Mouse (Mus musculus) cerebellum, adult 11-12 months (tissue): ENCODE results near the gene Xirp1.

Experiments
- DNase-seq: peaks from one replicate; pipeline ENCODE4 v3.0.0; 2022

Gene Xirp1

DNA sequence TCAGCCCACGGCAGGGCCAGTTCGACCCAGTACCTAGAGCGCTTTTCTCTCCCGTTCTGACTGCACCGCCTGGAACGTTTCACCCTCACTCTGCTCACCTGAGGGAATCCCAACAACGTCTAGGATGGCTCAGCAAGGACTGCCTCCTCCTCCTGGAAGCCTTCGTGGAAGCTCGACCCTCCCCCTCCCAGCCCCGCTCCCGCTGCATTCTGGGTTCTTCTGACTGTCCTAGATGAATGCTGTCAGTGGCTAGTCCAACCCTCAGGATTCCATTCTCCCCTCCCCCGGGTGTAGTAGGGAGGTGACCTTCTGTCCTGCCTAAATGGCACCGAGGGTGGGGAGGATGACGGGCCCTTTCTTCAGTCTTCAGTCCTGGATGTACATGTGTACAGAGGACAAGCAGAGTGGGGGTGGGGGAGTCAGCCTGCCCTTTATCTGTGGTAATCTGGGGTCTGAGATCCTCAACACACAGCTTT lies 38.8 kb downstream of the Xirp1 start, which contains the start of gene Csrnp1:
Gene Csrnp1 (minus strand): TSS at position 123 of the 476 bp plus-strand sequence.
- DNase-seq = peak; percentile 65

DNA sequence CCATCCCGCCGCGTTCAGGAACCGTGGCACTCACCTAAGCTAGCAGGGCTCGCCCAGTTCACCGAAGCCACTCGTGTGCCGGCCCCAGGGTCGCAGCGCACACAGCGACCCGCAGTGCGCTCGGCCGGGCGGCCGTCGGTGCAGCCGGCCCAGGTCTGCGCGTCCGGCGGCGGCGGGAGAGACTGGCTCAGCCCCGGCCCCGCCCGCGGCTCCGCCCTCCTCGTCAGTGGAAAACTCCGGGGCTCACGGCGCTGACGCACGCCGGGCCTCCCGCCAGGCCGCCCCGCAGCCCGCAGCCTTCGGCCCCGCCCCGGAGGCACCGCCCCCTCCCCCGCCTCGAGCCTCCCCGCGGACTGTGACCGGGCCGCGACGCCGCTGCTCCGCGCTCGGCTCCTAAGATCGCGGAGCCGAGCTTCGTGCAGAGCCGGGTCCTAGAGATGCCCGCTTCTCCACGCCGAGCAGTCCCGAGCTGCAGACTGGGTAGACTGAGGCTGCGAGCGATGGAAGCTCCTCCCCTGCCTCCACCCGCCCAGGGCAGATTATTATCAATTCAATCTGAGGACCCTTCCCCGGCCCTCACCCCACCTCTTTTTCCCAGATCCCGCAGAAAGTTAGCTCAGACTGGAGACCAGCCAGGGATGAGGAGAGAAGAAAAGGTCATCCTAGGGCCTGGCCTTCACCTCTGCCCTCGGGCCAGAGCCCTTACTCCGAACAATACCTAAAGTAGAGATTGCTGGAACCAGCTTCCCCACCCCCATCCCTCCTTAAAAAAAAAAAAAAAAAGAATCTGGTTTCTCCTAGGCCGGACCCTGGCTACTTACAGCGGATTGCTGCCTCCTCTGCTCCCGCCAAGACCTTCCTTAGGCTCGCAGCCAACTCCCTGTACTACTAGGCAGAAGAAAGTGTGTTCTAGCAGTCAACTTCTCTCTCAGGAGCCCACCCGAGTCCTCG lies 39.5 kb downstream of the Xirp1 start:
- DNase-seq = peak; percentile 84

DNA sequence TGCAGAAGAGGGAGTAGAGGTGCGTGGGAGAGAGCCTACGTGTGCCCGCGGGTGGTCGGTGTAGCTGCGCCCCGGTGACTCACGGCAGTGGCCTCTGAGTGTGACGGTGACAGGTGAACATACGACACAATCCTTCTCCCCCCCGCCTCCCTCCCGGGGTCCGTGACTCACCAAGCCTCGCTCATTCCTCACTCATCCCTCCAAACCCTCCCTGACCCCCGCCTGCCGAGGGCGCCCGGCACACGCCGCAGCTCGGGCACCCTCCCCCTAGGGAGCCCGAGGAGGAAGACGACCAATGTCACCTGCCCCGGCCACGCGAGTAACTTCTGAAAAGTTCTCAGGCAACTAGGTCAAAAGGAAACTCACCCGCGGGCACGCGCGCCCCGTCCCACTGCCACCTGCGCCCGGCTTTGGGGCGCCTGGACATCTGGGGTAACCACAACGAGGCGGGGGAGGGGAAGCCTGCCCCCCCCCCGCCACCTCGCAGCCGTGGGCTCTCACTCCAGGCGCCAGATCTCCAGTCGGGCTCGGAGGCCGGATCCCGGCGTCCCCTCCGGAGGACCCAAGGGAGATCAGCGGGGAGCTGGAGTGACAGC lies 40.3 kb downstream of the Xirp1 start:
- DNase-seq = peak; percentile 70

DNA sequence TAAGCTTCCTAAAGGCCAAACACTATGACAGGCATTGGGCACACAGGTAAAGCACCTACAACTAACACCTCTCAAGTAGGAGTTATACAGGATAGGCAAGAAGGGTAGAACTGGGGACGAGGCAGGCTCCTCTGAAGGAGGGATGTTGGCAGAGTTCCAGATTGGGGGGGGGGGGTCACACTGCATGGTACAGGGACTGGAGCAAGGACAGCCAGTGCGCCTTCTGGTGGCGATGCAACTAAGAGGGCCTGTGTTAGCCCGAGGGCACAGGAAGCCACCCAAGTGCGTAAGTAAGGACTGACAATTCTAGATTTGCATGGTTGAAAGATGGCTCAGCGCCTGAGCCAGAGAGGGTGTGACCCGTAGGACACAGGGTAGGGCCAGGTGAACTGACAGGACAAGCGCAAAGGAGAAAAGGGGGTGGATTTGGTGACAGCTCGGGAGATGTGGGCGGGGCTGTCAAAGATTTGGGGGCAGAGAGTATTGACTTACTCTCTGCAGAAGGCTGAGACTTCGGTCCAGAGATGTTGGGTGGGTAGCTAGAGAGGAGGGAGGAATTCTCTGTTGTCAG lies 41.1 kb downstream of the Xirp1 start:
- DNase-seq = peak; percentile 74

DNA sequence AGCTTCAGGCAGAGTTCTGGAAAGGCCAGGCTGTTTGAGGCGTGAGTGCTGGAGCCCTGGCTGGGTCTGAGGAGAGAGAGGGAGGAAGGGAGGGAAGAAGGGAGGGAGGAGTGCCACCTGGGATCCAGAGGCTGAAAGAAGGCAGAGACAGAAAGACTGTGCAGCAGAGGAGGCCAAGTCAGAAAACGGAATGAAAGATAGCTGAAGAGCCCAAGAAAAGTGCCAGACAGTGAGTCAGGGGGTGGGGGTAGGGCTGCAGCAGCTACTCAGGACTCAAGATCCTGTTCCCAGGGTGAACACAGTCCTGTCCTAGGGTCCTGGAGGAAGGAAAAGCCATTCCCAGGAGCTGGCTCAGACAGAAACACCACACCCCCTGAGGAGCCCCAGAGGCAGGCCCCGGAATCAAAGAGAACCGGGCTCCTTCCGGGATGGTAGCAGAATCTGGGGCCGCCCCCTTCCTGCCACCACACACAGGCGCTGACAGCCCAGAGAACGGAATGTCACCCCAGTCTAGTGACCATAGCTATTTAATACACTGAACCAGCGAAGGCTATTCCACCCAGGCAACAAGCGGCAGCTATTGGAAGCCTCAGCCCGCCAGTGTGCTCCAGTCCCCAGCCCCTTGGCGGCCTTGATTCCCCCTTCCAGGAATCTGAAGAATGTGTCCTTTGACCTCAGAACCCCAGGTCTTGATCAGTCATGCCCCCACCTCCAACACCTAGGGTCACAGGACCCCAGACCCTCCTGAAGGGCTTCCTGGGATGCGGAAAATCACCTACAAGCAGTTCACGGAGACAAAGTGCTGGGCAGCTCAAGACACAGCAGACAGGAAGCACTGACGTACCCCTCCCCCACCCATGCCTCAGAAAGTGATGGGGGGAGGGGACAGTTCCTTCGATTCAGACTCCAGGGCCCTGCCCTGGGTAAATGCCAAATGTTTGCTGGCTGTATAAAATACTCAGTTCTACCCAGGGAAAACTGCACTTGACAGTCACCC lies 41.9 kb downstream of the Xirp1 start:
- DNase-seq = peak; percentile 58

DNA sequence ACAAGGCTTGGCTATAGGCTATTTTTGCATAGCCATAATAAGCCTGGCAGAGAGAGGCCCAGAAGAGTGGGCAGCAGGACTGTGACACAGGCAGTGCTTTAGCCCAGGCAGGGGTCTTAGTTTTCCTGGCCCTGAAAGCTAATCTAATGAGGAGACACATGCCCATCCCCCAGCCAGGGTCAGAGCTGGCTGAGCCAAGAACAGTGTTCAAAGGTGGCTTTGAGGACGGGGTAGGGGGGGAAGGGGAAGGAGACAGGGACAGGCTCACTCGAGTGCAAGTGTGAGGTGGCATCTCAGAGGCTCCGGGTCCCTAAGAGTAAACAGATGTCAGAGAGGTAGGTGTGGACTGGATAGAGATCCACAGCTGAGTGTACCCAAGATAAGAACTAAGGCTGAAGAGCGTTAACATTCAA lies 42.6 kb downstream of the Xirp1 start:
- DNase-seq = peak; percentile 44

DNA sequence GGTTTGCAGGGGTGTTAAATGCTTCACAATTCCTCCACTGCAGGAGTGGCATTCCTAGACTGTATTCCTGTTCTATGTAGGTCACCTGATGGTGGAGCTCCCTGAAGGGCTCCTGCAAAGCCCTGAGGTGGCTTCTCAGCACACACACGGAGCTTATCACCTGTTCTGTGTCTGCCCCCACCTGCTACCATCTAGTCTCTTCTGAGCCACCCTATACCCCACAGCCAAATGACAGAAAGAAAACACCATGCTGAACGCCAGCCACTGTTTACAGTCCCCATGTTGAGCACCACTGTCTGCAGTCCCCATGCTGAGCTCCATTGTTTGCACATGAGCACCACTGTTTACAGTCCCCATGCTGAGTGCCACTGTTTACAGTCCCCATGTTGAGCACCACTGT lies 43.6 kb downstream of the Xirp1 start:
- DNase-seq = peak; percentile 49

DNA sequence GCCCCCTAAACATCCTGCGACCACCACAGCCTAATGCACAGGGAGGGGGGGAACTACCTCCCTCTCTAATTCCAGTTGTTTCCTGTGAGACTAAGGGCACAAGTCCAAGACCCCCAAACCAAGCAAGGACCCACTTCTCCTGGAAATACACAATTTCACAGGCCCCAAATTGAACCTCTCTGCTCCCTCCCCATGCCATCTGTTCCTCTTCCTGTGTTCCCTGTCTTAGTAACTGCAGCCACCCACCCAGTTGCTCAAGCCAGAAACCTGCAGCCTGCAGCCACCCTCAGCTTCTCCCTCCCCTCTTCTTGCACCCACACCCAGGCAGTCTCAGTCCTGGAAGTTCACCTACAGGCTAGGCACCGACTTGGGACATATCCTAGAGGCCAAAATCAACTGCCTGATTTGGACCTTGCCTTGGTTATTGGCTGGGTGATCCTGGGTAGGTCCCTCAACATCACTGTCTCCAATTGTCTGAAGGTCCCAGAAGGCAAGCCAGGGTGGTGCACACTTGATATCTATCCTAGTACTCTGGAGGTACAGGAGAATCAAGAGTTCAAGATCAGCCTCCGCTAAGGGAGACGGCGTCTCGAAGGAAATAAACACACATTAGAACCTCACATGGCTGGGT lies 44.5 kb downstream of the Xirp1 start:
- DNase-seq = peak; percentile 64

DNA sequence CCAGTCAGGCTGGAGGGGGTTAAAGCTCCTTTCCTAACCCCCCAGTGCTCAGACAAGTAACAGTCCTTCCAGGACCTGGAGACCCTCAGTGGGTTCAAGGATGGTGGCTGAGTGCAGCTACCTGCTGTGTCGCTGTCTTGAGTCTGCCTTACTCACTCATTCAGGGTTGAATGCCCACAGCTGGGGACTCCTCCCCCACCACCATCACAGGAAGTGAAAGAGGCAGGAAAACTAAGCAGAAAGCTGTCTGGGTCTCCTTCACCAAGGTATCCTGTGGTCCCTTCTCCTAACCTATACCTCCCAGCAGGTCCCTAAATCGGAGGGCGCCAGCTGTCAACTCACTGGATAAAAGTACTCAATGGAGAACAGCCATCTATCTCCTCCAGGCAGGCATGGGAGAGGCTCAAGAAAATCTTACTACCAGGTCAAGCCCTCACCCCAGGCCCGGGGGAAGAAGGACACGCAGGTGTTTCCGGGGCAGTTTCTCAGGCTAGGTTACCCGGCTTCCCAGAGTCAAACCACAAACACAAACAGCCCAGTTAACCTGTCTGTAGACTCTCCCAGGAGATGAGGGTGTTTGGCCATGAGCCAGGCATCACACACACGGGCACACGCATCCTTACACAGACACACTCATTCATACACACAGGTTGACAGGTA lies 45.1 kb downstream of the Xirp1 start:
- peak; percentile 53 for DNase-seq

DNA sequence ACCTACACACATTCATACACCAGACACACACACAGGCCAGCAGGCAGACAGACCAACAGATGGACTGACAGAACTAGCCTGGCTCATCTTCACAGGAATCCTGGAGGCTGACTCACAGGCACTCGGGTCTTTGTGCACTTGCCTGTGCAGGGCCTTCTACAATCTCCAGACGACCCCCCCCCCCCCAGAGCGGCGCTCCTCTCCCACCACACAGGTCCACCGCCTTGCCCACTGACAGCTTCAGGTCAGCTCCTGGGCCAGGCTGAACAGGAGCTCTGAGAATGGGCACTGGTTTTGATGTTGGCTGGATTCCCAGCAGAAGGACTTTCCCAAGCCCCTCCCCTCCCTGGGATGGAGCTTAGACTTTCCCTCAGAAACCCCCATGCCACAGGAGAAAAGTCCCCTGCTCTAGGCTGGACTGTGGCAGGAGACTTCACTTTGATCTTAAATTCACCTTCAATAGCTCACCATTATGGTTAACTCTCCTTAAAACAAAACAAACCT lies 45.8 kb downstream of the Xirp1 start:
- DNase-seq = peak; percentile 45

DNA sequence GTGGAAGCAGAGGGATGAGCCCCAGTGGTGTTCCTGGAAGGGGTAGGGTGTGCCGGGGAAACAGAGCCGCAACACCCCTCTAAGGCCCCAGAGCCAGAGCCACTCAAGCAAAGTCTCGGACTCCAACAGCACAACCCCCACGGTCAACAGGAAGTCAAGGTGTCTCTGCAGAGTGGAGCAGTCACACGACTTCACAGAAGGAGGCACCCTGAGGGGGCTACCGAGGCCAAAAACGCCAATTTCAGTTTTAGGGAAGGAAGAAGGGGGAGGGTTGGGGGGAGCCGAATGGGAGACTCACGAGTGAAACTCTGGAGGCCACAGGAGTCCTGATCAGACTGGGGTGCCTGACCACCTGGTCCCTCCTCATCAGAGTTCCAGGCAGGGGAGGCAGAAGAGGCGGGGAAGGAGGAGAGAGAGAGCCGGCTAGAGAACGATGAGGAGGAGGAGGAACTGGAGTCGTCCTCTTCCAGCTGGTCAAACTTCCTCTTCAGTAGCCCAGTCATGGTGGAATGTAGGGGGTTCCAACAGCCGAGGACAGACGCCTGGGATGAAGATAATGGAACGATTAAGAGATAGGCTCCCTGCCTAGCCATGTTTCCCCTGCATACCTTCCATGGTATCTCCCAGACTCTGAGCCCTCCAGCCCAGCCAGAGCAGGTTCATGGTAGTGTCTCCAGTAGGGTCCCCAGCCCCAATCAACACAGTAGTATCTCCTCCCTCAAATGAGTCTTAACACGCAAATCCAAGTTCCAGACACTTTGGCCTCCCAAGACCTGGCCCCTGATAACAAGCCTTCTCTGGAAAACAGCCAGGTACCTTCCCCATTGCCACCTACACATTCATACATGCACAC lies 46.5 kb downstream of the Xirp1 start:
- DNase-seq = no peak

DNA sequence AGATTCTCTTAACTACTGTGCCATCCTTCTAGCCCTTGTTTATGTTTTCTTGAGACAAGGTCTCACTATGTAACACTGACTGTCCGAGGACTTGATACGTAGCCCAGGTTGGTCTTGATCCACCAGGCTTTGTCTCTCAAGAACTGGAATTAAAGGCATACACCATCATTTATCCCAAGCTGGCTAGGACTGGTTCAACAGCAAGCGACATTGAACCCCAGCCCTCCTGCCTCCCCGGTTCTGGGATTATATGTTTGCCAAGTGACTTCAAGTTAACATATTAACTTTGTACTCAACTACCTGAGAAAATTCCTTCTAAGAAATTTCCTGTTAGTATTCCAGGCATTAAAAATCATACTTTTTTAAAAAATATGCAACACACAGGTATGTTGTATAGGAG lies 48.1 kb downstream of the Xirp1 start:
- DNase-seq = no peak

DNA sequence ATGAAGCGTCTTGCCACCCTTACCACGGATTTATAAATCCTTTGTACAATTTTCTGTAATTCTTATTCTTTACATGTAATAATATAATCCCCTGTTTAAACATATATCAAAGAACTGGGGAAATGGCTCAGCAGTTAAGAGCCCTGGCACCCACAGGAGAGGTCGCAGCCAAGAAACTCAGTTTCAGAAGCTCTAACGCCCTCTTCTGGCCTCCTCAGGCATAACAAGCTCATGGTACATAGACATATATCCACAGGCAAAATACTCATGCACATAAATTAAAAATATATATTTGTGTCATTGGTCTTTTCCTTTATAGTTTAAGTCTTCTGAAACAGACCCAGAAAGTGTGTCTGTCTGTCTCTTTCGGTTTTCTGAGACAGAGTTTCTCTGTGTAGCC lies 48.8 kb downstream of the Xirp1 start:
- DNase-seq = no peak

DNA sequence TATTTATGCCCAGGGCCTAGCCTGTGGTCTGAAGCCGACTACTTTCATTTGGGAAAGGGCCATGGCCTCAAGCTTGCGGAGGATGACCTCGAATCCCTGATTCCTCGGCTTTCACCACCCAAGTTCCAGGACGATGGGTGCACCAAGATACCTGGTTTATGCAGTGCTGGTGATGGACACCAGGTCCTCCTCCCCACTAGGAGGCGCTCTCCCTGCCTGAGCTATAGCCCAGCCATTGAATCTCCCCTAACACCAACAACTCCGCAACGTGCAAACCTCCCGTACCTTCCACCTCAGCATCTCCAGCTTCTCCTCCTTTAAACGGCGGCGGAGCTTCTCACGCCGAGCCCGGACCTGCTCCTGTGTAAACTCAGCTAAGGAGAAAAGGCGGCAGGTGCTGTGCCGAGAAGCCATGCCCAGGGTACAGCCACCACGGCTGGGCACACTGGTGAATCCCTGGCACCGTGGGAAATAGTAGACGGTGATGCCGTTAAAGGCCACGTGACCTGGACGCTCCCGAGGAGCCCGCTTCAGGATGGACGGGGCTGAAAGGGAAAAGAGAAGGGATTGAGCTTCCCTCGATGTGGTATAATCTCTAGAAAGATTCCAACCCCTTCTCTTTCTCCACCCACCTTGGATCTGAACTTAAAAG lies 49.4 kb downstream of the Xirp1 start:
- peak; percentile 51 for DNase-seq

DNA sequence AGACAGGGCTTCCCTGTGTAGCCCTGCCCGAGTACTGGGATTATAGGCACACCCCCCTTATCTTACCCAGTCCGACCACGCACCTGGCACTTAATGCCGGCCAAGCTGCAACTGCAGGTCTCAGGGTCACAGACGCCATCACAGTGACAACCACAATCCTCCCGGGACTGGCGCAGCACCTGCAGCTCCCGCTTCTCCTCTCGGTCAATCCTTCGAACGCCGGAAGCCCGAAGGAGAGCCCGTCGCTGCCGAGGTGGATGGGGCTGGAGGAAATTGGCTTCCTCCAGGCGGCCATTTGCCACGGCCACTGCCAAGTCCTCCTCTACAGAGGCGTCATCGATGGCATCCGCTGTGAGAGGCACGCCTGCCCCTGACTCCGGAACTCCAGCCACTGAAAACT lies 50.1 kb downstream of the Xirp1 start:
- peak; percentile 41 for DNase-seq

DNA sequence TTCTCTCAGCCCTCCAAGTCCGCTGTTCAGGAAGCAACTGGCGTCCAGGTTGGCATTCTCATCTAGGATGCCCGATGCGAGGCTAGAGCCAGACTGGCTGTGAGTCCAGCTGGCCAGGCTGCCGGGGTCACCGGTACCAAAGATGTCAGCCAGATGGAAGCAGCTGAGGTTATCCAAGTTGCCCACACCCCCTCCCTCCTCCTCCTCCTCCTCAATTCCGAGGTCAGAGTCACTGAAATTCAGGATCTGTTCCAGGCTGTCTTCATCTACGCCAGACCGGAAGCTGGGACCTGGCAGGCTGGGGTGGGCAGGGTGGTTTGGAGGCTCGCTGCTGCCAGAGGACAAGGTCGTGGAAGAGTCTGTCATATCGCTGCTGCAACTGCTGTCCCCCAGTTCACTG lies 50.8 kb downstream of the Xirp1 start:
- DNase-seq = peak; percentile 83

DNA sequence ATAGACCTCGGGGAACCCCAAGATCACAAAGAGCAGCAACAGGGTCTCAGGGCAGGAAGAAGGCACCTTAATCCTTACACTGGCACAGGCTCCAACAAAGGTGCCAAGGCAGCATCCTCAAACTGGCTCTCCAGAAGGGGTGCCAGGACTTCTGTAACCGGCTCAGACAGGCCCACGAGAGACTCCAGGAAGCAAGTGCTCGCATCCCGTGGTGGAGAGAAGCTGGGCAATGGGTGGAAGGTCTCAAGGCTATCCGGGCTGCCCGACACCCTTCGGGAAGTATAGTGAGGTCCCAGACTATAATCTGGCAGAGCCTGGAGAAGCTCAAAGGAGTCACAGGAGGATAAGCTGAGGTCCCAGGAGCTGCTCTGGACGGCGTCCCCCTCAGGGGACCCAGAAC lies 51.2 kb downstream of the Xirp1 start:
- no peak for DNase-seq

DNA sequence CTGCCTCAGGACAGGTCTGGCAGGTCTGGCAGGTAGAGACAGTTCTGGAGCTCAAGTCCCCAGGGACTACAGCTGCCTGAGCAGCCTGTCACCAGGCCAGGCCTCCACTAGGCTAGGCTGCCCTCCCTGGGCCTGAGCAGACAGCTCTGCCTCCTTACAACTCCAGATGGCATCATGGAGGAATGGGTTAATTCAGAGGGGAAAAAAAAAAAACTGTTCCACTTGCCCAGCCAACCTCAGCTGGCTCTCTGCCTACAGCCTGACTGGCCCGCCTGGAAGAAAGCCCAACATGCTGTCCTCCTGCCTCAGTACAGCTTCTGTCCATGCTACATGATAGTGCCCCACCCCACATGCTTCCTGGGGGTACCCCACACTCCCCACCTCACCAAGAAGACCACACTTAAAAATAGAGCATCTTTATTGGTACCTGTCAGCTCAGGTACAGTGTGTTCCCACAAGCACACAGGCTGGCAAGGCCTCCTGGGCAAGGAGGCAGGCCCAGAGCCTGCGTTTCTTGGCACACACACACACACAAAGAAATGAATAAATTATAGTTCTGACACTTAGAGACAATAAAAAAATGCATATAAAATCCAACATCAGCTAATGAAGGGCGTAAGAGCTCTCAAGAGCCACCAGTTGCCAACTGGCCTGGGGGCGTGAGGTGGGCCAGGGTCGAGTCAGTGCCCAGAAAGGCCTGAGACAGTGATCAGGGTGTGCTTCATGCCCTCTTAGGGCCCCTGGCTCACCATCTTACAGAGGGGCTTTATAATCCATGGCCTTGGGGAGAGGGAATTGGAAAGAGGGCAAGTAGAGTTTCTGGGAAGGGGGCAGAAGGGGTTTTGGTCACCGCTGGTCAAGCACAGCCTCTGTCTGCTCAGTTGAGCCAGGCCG lies 52.4 kb downstream of the Xirp1 start:
- DNase-seq = peak; percentile 88

DNA sequence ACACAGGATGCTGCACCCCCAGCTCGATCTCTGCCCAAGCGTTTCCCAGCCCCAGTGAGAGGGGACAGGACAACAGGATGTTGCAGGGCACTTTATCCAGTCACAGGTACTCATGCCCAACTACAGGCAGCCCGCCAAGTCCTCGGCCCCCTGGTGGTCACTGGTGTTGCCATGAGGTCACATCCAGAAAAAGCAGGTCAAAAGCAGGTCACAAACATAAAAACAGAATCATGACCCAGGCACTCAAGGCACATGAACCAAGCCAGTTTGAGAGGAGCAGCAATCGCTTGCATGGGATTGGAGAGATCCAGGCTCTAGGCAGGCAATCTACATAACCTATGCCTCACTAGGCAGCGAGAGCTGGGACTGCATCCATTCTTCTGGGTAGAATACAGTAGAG lies 53.2 kb downstream of the Xirp1 start:
- peak; percentile 78 for DNase-seq
